10 mouse cellular contexts compared by ENCODE assay signal in the genomic region with DNA sequence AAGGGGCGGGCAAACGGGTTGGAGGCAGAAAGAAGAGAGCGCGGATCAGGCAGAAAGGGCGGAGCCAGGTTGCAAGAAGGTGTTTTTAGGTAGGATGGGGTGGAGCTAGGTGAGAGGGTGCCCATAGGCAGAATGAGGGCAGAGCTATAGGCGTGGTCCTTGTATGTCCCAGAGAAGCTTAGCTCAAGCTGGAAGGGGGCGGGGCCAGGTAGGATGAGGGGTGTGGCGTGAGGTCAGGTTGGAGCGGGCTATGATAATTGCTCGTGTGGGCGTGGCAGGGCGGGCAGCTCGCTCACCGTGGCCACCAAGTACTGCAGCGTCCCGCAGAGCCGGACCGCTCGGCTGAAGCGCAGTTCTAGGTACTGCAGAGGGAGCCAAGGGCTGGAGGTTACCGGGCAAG. TPM values are rescaled to one million over a fixed set of nuclear protein-coding genes. Genes with fewer than 3 reads are reported as not detected.
DNase-seq lines count a peak whose midpoint lies in the region; ATAC-seq and TF ChIP-seq lines count a peak whose summit lies in the region.
"Had no signal": no experiment of that assay in that cellular context is flagged by ENCODE, and none has a peak within 500 bp of the region (broad histone marks: within the 10 kb centered on the region; RNA-seq: fewer than 3 reads in every experiment).

No protein-coding gene starts in this region.

- TF ChIP-seq CTCF in E14TG2a.4 (conservative IDR thresholded peaks at IDR 0.05; ENCODE audit: low read length) = no peak

- DNase-seq in kidney, postnatal 10 days = peak; percentile 71
- DNase-seq in lung, postnatal 10 days = peak; percentile 78
- DNase-seq in right cerebral cortex, adult 2 months (ENCODE audit: low spot score in 2 of 2) = no peak
- DNase-seq in cerebellum, adult 18-20 months = no peak
- DNase-seq in ovary, postnatal 36 days (ENCODE audit: low spot score) = no peak
- DNase-seq: right cerebral cortex, postnatal 4 days had no signal

- 14% methylated on average over 21 of the region's 21 CpGs for WGBS in midbrain, embryonic 15.5 days

- no peak overlapping the region for H3K4me2 ChIP-seq in midbrain, embryonic 15.5 days

- peaks cover 27% of the 10 kb centered on the region for H3K36me3 ChIP-seq in E14TG2a.4 (ENCODE audit: insufficient read depth, low read length)
- peaks cover 19% of the 10 kb centered on the region for H3K36me3 ChIP-seq in midbrain, embryonic 15.5 days (replicated peaks)

- peaks cover 80% of the 10 kb centered on the region for H3K4me1 ChIP-seq in E14TG2a.4 (replicated peaks; ENCODE audit: low read depth, low read length)
- H3K4me1 ChIP-seq in midbrain, embryonic 15.5 days = peaks cover 19% of the 10 kb centered on the region

- H3K4me3 ChIP-seq in E14TG2a.4 (replicated peaks; ENCODE audit: low read length) = peak overlapping the region; percentile 76
- no peak overlapping the region for H3K4me3 ChIP-seq in midbrain, embryonic 15.5 days

- H3K27ac ChIP-seq in midbrain, embryonic 15.5 days = no peak overlapping the region
- H3K27ac ChIP-seq: heart, embryonic 13.5 days had no signal

- ATAC-seq in common myeloid progenitor, adult 5-6 weeks (replicated peaks; ENCODE audit: low read depth, poor library complexity, severe bottlenecking) = peak; percentile 20; the same call in 1 of the 2 replicates
- ATAC-seq in midbrain, embryonic 15.5 days (replicated peaks) = no peak

- H3K9me3 ChIP-seq in E14TG2a.4 (ENCODE audit: low read length) = no peaks in the 10 kb centered on the region
- no peaks in the 10 kb centered on the region for H3K9me3 ChIP-seq in midbrain, embryonic 15.5 days

- H3K27me3 ChIP-seq in E14TG2a.4 (ENCODE audit: insufficient read depth, low read length) = peaks cover 49% of the 10 kb centered on the region
- H3K27me3 ChIP-seq in midbrain, embryonic 15.5 days (replicated peaks) = peaks cover 54% of the 10 kb centered on the region

- no peak overlapping the region for H3K9ac ChIP-seq in midbrain, embryonic 15.5 days
- H3K9ac ChIP-seq: heart, embryonic 13.5 days had no signal

RNA-seq across cellular contexts. Expression of a gene that starts 1.2 kb away (rescaled TPM):
- total RNA-seq in common myeloid progenitor, adult 5-6 weeks (2017) = 0.10 and 0.14 TPM in 2 replicates
- polyA plus RNA-seq in midbrain, embryonic 15.5 days (2015; fragmentation: Nextera tagmentation; extraction: Ambion mirVana) = 1.9 and 2.0 TPM in 2 replicates

RNA-seq across cellular contexts. Expression of a gene that starts 5.9 kb away (rescaled TPM):
- total RNA-seq in common myeloid progenitor, adult 5-6 weeks (2017) = 2,479 and 2,482 TPM in 2 replicates
- 2,076 and 2,093 TPM in 2 replicates for polyA plus RNA-seq in midbrain, embryonic 15.5 days (2015; fragmentation: Nextera tagmentation; extraction: Ambion mirVana)

RNA-seq across cellular contexts. Expression of a gene that starts 14.4 kb away (rescaled TPM):
- total RNA-seq in common myeloid progenitor, adult 5-6 weeks (2017) = 14.0 and 15.0 TPM in 2 replicates
- 69.2 and 69.9 TPM in 2 replicates for polyA plus RNA-seq in midbrain, embryonic 15.5 days (2015; fragmentation: Nextera tagmentation; extraction: Ambion mirVana)

RNA-seq across cellular contexts. Expression of a gene that starts 17.6 kb away (rescaled TPM):
- 28.6 and 40.6 TPM in 2 replicates for total RNA-seq in common myeloid progenitor, adult 5-6 weeks (2017)
- 173 and 180 TPM in 2 replicates for polyA plus RNA-seq in midbrain, embryonic 15.5 days (2015; fragmentation: Nextera tagmentation; extraction: Ambion mirVana)

RNA-seq across cellular contexts. Expression of a gene that starts 28.3 kb away (rescaled TPM):
- total RNA-seq in common myeloid progenitor, adult 5-6 weeks (2017) = 0.18 and 1.3 TPM in 2 replicates
- 19.0 and 20.6 TPM in 2 replicates for polyA plus RNA-seq in midbrain, embryonic 15.5 days (2015; fragmentation: Nextera tagmentation; extraction: Ambion mirVana)

Comparison
In these comparisons a context has a peak if more than half of its experiments do, and no peak if none do; other contexts are left out.
1. DNase-seq: peak in kidney, postnatal 10 days (single experiment) and lung, postnatal 10 days (single experiment); none in right cerebral cortex, adult 2 months (0 of 2), cerebellum, adult 18-20 months (0 of 2) and ovary, postnatal 36 days (single experiment).